Mouse (Mus musculus) frontal cortex, postnatal 25 days (tissue): ENCODE results near the gene Dlgap4.

ENCODE experiments used
- DNase-seq, 2 experiments: peaks; one replicate each; pipeline ENCODE4 v3.0.0; 2022; ENCODE audit warnings: low spot score in 2 of 2

The Dlgap4 gene

GRCm38 (mm10) chr2:156803698-156804372, 190.3 kb downstream of the Dlgap4 start:
- no peak for DNase-seq

DNA sequence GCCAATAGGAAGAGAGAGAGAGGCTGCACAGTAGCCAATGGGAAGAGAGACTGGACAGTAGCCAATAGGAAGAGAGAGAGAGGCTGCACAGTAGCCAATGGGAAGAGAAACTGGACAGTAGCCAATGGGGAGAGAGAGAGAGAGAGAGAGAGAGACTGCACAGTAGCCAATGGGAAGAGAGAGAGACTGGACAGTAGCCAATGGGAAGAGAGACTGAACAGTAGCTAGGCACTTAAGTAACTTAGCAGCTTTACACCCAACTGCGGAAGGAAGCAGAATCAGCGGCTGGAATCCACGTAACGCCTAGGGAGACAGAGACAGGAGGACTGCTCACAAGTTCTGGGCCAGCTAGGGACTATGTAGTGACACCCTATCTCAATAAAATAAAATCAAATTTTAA, 191.1 kb downstream of the Dlgap4 start:
- DNase-seq = no peak

- no peak for DNase-seq
Measured at GRCm38 (mm10) chr2:156806886-156807285, 193.4 kb downstream of the Dlgap4 start.

DNA sequence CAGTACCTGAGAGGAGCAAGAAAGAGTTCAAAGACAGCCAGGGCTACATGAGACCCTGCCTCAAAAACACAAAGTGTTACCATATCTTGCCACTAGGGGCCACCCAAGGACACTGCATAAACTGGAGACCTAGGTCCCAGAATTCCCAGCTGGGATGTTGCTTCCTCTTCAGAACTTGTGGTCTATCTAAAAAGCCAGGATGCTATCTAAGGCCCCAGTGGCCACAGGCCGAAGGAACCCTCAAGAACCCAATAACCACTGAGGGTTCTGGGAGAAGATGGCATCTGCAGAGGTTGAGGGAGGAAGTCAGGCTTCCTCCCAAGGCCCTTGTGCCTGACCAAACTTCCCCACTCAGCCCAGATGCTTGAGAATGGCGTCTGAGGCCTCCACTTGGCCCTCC, 196.1 kb downstream of the Dlgap4 start:
- DNase-seq = peak; percentile 50 to 56

- no peak for DNase-seq
Measured at GRCm38 (mm10) chr2:156810716-156811115, 197.2 kb downstream of the Dlgap4 start.

DNA sequence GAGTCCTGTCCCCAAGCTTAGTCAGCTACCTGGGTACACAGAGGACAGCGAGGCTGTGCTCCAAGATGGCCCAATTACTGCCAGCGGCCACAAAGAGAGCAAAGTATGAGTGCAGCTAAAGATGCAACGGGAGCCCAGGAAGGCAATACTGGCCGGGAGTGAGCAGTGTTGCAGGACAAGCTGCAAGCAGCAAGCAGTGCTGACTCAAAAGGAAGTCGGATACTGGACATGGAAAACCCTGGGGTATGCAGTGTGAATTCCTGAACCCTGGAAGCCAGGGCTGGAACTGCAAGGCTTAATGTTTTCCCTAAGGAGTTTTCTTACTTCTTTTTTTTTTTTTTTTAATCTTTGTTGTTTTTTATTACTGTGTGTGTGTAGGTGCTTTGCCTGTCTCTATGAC, 198.1 kb downstream of the Dlgap4 start:
- no peak for DNase-seq
